Comparison of ENCODE assay signal across 7 mouse cellular contexts in genomic region chr7:4924891-4925301, GRCm38 (mm10). TPM values are rescaled to one million over a fixed set of nuclear protein-coding genes. Genes with fewer than 3 reads are reported as not detected.
DNase-seq lines count a peak whose midpoint lies in the region; ATAC-seq lines count a peak whose summit lies in the region.

No protein-coding gene starts in this region.

- 0% methylated on average over 3 of the region's 4 CpGs for WGBS in forebrain, embryonic 16.5 days
- 0% methylated on average over 4 of the region's 4 CpGs for WGBS in hindbrain, embryonic 12.5 days
- 4% methylated on average over 3 of the region's 4 CpGs for WGBS in midbrain, embryonic 13.5 days

- no peak for ATAC-seq in forebrain, embryonic 16.5 days
- no peak for ATAC-seq in hindbrain, embryonic 12.5 days (ENCODE audit: low FRiP score)
- ATAC-seq in midbrain, embryonic 13.5 days: no peak

- H3K4me3 ChIP-seq in forebrain, embryonic 16.5 days (replicated peaks; ENCODE audit: low read length): no peak overlapping the region
- H3K4me3 ChIP-seq in hindbrain, embryonic 12.5 days: 0 out of 2 replicates have a peak overlapping the region, but pooled peaks have one; percentile 7
- H3K4me3 ChIP-seq in midbrain, embryonic 13.5 days (replicated peaks): no peak overlapping the region

- no peak overlapping the region for H3K4me2 ChIP-seq in forebrain, embryonic 16.5 days (ENCODE audit: low read length)
- H3K4me2 ChIP-seq in hindbrain, embryonic 12.5 days (replicated peaks): peak overlapping the region; percentile 88
- H3K4me2 ChIP-seq in midbrain, embryonic 13.5 days (replicated peaks): peak overlapping the region; percentile 76

- no peaks in the 10 kb centered on the region for H3K27me3 ChIP-seq in forebrain, embryonic 16.5 days (replicated peaks; ENCODE audit: control insufficient read depth, insufficient read depth, low read length)
- no peaks in the 10 kb centered on the region for H3K27me3 ChIP-seq in hindbrain, embryonic 12.5 days
- no peaks in the 10 kb centered on the region for H3K27me3 ChIP-seq in midbrain, embryonic 13.5 days

- DNase-seq in 3T3-L1 (ENCODE audit: low read depth, low spot score): peak; percentile 86
- peak; percentile 95 for DNase-seq in NIH3T3 (ENCODE audit: low read depth)
- DNase-seq in T-cell, adult 2 months (ENCODE audit: low spot score): no peak
- no peak for DNase-seq in urinary bladder, postnatal 25 days (ENCODE audit: low spot score)

- H3K27ac ChIP-seq in forebrain, embryonic 16.5 days (ENCODE audit: low read length): peak overlapping the region; percentile 98
- peak overlapping the region; percentile 98 for H3K27ac ChIP-seq in hindbrain, embryonic 12.5 days
- peak overlapping the region; percentile 100 for H3K27ac ChIP-seq in midbrain, embryonic 13.5 days

- H3K4me1 ChIP-seq in forebrain, embryonic 16.5 days (replicated peaks; ENCODE audit: control insufficient read depth, insufficient read depth, low read length): peaks cover 49% of the 10 kb centered on the region
- H3K4me1 ChIP-seq in hindbrain, embryonic 12.5 days: peaks cover 77% of the 10 kb centered on the region
- peaks cover 68% of the 10 kb centered on the region for H3K4me1 ChIP-seq in midbrain, embryonic 13.5 days (replicated peaks)

- H3K9ac ChIP-seq in forebrain, embryonic 16.5 days (replicated peaks; ENCODE audit: low read depth, low read length): no peak overlapping the region
- H3K9ac ChIP-seq in hindbrain, embryonic 12.5 days: no peak overlapping the region
- H3K9ac ChIP-seq in midbrain, embryonic 13.5 days (replicated peaks): peak overlapping the region; percentile 70; the same call in 1 of the 2 replicates

- peaks cover 9% of the 10 kb centered on the region for H3K36me3 ChIP-seq in forebrain, embryonic 16.5 days (ENCODE audit: control insufficient read depth, insufficient read depth)
- peaks cover 12% of the 10 kb centered on the region for H3K36me3 ChIP-seq in hindbrain, embryonic 12.5 days
- peaks cover 14% of the 10 kb centered on the region for H3K36me3 ChIP-seq in midbrain, embryonic 13.5 days

- H3K9me3 ChIP-seq in forebrain, embryonic 16.5 days (ENCODE audit: control insufficient read depth, low read length): no peaks in the 10 kb centered on the region
- no peaks in the 10 kb centered on the region for H3K9me3 ChIP-seq in hindbrain, embryonic 12.5 days (replicated peaks)
- H3K9me3 ChIP-seq in midbrain, embryonic 13.5 days: no peaks in the 10 kb centered on the region

RNA-seq across cellular contexts. Expression of gene Ssc5d, which starts 0.7 kb away (rescaled TPM):
- polyA plus RNA-seq in forebrain, embryonic 16.5 days (2015; fragmentation: Nextera tagmentation; extraction: Ambion mirVana): 0.34 and 0.39 TPM in 2 replicates
- polyA plus RNA-seq in hindbrain, embryonic 12.5 days (2016; fragmentation: Nextera tagmentation; extraction: Ambion mirVana): 1.6 and 2.2 TPM in 2 replicates
- polyA plus RNA-seq in midbrain, embryonic 13.5 days (2015; fragmentation: Nextera tagmentation; extraction: Ambion mirVana): 0.88 and 0.98 TPM in 2 replicates

RNA-seq across cellular contexts. Expression of gene Nat14, which starts 3.1 kb away (rescaled TPM):
- polyA plus RNA-seq in forebrain, embryonic 16.5 days (2015; fragmentation: Nextera tagmentation; extraction: Ambion mirVana): 32.0 and 38.3 TPM in 2 replicates
- 12.3 and 14.3 TPM in 2 replicates for polyA plus RNA-seq in hindbrain, embryonic 12.5 days (2016; fragmentation: Nextera tagmentation; extraction: Ambion mirVana)
- polyA plus RNA-seq in midbrain, embryonic 13.5 days (2015; fragmentation: Nextera tagmentation; extraction: Ambion mirVana): 29.5 and 31.1 TPM in 2 replicates

RNA-seq across cellular contexts. Expression of gene Zfp628, which starts 9.9 kb away (rescaled TPM):
- polyA plus RNA-seq in forebrain, embryonic 16.5 days (2015; fragmentation: Nextera tagmentation; extraction: Ambion mirVana): 3.4 and 3.9 TPM in 2 replicates
- polyA plus RNA-seq in hindbrain, embryonic 12.5 days (2016; fragmentation: Nextera tagmentation; extraction: Ambion mirVana): 4.3 and 4.8 TPM in 2 replicates
- 4.3 and 4.4 TPM in 2 replicates for polyA plus RNA-seq in midbrain, embryonic 13.5 days (2015; fragmentation: Nextera tagmentation; extraction: Ambion mirVana)

RNA-seq across cellular contexts. Expression of gene Gm36210, which starts 18.6 kb away (rescaled TPM):
- polyA plus RNA-seq in forebrain, embryonic 16.5 days (2015; fragmentation: Nextera tagmentation; extraction: Ambion mirVana): 0.25 and 0.60 TPM in 2 replicates
- polyA plus RNA-seq in hindbrain, embryonic 12.5 days (2016; fragmentation: Nextera tagmentation; extraction: Ambion mirVana): not detected in 2 replicates
- 0.31 and 0.32 TPM in 2 replicates for polyA plus RNA-seq in midbrain, embryonic 13.5 days (2015; fragmentation: Nextera tagmentation; extraction: Ambion mirVana)

RNA-seq across cellular contexts. Expression of gene Sbk2, which starts 39.3 kb away (rescaled TPM):
- polyA plus RNA-seq in forebrain, embryonic 16.5 days (2015; fragmentation: Nextera tagmentation; extraction: Ambion mirVana): not detected in 2 replicates
- not detected in 2 replicates for polyA plus RNA-seq in hindbrain, embryonic 12.5 days (2016; fragmentation: Nextera tagmentation; extraction: Ambion mirVana)
- polyA plus RNA-seq in midbrain, embryonic 13.5 days (2015; fragmentation: Nextera tagmentation; extraction: Ambion mirVana): 0.12 and 0.13 TPM in 2 replicates

Comparison
In these comparisons a context has a peak if more than half of its experiments do, and no peak if none do; other contexts are left out.
1. DNase-seq: peak in 3T3-L1 (single experiment) and NIH3T3 (single experiment); none in T-cell, adult 2 months (single experiment) and urinary bladder, postnatal 25 days (single experiment).
2. Peak in every context shown above with its lines, with median percentiles within 50 percentile points of each other: H3K27ac ChIP-seq.